Mouse (Mus musculus): ENCODE data around the gene Chrna10.

Chrna10 gene

DNA sequence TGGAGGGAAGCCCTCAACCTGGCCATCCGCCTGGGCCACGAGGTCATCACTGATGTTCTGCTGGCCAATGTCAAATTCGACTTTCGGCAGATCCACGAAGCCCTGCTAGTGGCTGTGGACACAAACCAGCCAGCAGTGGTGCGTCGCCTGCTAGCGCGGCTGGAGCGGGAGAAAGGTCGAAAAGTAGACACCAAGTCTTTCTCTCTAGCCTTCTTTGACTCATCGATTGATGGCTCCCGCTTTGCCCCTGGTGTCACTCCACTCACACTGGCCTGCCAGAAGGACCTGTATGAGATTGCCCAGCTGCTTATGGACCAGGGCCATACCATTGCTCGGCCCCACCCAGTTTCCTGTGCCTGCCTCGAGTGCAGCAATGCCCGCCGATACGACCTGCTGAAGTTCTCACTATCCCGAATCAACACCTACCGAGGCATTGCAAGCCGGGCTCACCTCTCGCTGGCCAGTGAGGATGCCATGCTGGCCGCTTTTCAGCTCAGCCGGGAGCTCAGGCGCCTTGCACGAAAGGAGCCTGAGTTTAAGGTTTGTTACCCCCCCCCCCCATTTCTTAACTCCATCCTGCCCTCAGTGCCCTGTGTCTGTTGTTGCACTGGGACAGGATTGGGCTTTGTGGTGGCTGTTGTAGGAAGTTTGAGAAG lies 32.5 kb downstream of the Chrna10 start:
- in situ Hi-C loops (cut with MboI; ENCODE audit: low sequenced_read_pairs): loop anchor here (25.0 kb wide), 1 partner anchor 422 kb away; the partner anchor contains the start of gene Clpb

DNA sequence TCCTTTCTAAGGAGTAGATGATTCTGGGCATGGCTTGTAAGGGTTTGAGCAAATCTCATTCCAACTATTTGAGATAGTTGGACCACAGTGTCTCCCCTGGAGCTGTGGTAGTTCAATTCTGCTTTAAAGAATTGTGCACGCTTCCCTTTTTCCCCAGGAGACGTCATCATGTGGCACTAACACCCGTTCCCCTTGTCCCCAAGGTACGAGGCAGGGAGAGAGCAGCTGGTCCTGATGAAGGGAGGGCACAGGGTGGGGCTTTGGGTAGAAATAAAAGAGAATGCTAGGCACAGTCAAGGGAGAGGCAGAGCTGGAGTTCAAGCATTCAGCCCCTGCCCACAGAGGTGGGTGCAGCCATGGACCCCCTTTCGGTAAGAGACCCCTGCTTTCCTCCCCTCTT lies 33.8 kb downstream of the Chrna10 start, which contains the start of gene Trpc2:
Gene Trpc2 (plus strand): TSS at position 301 of the 400 bp plus-strand sequence.
- in situ Hi-C loops (cut with MboI; ENCODE audit: low sequenced_read_pairs): loop anchor here (25.0 kb wide), 1 partner anchor 421 kb away; the partner anchor contains the start of gene Clpb

DNA sequence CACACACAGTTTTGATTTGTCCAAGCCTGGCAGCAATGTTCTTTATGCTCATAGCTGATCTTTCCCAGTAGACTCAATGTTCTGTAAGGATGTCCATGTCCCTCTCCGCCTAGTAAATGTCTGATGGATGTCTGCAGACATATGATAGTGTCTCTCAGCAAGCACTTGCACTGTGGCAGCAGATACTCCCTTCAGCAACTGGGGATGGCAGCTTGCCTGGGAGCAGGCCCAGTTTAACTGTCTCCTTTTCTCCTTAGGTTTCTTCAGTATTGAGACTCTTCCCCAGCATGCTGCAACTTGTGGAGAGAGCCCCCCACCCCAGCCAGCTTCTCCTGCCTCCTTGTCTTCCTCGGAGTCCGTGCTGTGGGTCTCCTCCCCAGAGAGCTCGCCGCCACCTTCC lies 34.8 kb downstream of the Chrna10 start:
- in situ Hi-C loops (cut with MboI; ENCODE audit: low sequenced_read_pairs): loop anchor here (25.0 kb wide), 1 partner anchor 419 kb away; the partner anchor contains the start of gene Clpb

DNA sequence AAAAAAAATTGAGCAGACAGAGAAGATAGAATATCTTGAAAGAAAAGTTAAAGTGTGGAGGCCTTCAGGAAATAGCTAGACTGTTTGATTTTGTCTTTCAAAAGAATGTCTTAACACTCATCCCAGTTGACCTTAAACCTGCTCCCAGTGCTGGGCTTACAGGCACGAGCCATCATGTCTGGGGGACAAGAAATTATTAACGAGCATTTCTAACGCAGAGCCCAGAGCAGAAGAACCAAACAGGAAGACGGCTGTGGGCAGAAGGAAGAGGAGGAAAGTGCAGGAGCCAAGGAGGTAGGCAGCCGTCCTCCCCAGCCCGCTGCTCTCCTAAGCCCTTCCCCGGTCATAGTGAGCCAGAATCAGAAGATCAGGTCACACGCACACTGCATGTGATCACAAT lies 36.3 kb downstream of the Chrna10 start:
- in situ Hi-C loops (cut with MboI; ENCODE audit: low sequenced_read_pairs): loop anchor here (25.0 kb wide), 1 partner anchor 418 kb away; the partner anchor contains the start of gene Clpb

DNA sequence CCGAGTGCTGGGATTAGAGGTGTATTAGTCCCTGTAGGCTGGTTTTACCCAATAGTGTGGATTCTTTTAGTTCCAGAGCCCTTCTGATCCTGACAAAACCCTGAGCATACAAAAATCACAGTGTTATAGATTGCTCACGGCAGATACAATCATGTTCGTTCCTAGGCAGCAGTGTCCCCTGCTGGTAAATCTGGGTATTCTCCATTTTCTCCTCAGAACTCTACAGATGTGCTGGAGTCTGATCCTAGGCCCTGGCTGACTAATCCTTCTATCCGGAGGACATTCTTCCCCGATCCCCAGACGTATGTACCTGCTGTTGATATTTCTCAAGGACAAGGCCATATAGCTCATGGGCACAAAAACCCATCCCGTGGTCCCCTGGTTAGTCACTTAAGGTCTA lies 38.1 kb downstream of the Chrna10 start:
- in situ Hi-C loops (cut with MboI; ENCODE audit: low sequenced_read_pairs): loop anchor here (25.0 kb wide), 1 partner anchor 416 kb away; the partner anchor contains the start of gene Clpb

DNA sequence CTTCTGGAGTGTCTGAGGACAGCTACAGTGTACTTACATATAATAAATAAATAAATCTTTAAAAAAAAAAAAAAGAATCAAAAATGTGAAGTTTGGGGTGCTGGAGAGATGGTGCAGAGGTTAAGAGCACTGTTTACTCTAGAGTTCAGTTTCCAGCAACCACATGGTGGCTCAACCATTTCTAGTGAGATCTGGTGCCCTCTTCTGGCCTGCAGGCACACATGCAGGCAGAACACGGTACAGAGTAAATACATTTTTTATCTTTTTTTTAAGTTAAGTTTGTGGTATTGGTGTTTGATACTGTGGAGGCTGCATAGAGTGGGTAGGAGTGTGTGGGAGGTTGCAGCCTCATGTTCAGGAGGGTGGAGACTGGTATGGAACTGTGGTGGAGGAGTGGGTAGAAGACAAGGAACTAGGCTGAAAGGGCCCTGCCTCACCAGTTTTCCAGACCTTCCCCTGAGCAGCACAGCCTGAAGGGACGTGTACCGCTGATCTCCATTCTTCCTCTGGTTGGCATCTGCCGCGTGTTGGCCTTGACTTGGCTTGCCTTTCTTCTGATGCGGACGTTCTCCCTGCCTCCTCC lies 39.8 kb downstream of the Chrna10 start:
- in situ Hi-C loops (cut with MboI; ENCODE audit: low sequenced_read_pairs): loop anchor here (25.0 kb wide), 1 partner anchor 415 kb away; the partner anchor contains the start of gene Clpb

DNA sequence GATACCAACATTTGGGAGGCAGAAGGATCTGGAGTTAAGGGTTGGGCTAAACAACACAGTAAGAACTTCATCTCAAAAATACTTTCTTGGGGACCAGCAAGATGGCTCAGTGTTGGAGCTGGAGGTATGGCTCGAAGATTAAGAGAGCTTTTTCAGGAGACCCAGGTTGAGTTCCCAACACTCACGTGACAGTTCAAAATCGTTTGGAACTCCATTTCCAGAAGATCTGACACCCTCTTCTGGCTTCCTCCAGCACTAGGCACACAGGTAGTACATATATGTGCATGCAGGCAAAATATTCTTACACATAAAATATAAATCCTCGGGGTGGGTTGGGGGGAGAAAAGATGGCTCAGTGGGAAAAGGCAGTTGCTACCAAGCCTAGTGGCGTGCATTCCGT lies 50.3 kb downstream of the Chrna10 start:
- in situ Hi-C loops (cut with MboI; ENCODE audit: low sequenced_read_pairs): no loop called here

DNA sequence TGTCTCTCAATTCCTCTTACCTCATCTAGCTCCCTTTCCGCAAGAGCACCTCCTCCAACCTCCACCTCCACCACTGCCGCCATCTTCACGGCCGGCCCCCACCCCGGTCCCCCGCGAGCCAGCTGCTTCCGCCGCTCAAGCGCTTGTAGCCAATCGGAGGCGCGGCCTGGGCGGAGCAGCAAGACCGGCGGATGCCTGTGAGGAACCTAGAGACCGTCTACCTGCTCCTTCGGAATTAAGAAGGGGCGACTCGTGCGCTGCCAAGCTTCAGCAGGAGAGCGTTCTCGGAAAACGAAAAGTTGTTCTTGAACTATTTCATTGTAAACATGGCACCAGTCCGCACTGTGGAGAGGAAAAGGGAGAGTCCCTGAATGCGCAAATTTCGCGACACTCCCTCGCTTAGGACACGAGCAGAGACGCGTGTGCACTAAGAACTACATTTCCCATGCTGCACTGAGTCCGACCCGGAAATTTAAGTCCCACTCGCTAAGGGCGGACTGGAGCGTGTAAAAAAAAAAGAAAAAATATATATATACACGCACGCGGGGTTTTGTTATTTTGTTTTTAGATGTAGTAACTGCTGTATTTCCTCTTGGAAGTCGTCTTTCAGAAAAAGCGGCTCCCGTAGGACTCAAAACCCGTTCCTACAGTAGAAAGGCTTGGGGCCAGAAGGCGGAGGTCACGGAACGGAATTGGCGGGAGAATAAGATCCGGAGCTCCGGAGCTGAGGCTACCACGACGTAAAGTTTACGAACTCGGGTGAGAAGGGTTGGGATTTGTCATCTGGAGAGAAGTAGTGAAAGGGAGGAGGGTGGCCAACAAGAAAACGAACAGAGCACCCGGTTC lies 51.4 kb downstream of the Chrna10 start, which contains the start of the genes Rnf121, Xndc1 and Xntrpc:
Gene Rnf121 (minus strand): TSS at position 424 of the 846 bp plus-strand sequence.
Gene Xndc1 (plus strand): TSS at position 466 of the 846 bp plus-strand sequence.
Gene Xntrpc (plus strand): TSS at position 668 of the 846 bp plus-strand sequence.
- in situ Hi-C loops (cut with MboI; ENCODE audit: low sequenced_read_pairs): no loop called here

DNA sequence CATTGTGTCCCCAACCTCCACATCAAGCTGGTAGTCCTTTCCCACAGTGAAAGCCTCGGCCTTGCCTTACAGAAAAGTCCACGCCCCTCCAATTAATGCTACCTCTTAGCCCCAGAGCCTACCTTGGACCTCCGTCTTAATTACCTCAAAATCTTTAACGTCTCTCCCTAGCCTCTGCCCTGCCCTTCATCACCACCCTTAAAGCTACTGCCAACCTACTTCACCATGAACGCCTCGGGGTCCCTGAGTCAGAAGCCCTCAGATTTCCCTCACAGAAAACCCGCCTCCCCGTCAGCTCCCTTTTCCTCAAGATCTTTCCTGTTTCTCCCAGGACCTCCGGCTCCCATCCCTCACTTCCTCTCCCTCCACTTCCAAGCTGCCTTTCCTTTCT lies 52.0 kb downstream of the Chrna10 start:
- in situ Hi-C loops (cut with MboI; ENCODE audit: low sequenced_read_pairs): no loop called here

DNA sequence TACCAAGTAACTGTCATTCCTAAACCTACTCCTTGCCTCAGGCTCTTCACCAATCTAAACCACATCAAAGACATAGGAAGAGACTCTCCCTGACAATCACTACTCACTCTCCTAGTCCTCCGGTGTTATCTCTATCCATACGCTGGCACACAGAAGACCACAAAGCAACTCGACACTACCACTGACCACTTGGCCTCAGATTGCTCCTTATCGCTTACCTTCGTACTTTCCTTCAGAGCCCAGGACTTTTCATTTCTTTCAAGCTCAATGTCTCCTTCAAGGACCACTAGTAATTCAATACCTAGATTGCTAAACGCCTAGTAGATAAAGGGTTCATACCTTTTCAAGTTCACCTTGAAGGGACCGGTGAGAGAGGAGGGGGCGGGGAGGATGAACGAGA lies 52.7 kb downstream of the Chrna10 start:
- in situ Hi-C loops (cut with MboI; ENCODE audit: low sequenced_read_pairs): no loop called here

DNA sequence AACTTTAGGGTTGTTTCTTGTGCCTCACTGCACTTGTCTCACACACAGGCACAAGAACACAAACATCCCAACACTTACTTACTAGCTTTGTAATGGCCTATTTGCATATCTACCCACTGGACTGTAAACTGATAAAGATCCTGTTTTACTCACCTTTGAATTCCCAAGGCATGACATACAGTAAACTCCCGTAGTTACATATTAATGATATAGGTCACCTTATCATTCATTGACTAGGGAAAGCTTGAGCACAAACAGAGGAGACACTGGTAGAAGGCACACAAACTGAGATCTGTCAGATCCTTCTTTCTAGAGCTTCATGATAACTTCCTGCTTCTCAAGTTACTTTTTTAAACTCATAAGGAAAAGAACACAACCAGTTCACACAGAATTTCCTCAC lies 54.4 kb downstream of the Chrna10 start:
- in situ Hi-C loops (cut with MboI; ENCODE audit: low sequenced_read_pairs): no loop called here

DNA sequence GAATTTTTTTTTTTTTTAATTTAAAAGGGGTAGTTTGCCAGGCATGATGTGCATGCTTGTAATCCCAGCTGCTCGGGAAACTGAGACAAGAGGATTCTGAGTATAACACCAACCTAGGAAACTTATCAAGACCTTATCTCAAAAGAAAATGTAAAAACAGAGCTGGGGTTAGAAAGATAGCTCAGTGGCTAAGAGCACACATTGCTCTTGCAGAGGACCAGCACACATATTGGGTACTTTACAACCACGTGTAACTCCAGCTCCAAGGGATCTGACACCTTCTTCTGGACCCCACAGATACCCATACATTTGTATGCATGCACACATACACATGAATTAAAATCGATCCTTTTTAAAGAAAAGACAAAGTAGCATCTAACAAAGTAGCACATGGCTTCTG lies 55.3 kb downstream of the Chrna10 start:
- in situ Hi-C loops (cut with MboI; ENCODE audit: low sequenced_read_pairs): no loop called here

Data from CH12F3 (cell line).